Mouse (Mus musculus) heart, adult 11 months (tissue): ENCODE results near the gene Znrf1.
A peak's percentile ranks its signal among the peaks of the same experiment; 100 is the strongest.
"Not testable (repeated sequence)": the region's sequence is repeated elsewhere in the genome, so short reads cannot be mapped to it uniquely, and the experiment has no call there.

Experiments
- DNase-seq: peaks from one replicate; pipeline ENCODE4 v3.0.0; 2022

The Znrf1 gene

GRCm38 (mm10) chr8:111536031-111536977 lies at the start of gene Znrf1:
TSS of gene Znrf1 (plus strand) at chr8:111536097.
- peak; percentile 98 for DNase-seq

GRCm38 (mm10) chr8:111490034-111490591 lies 45.8 kb upstream of the Znrf1 start:
- DNase-seq = no peak

GRCm38 (mm10) chr8:111491191-111491590 lies 44.7 kb upstream of the Znrf1 start:
- DNase-seq = no peak

DNA sequence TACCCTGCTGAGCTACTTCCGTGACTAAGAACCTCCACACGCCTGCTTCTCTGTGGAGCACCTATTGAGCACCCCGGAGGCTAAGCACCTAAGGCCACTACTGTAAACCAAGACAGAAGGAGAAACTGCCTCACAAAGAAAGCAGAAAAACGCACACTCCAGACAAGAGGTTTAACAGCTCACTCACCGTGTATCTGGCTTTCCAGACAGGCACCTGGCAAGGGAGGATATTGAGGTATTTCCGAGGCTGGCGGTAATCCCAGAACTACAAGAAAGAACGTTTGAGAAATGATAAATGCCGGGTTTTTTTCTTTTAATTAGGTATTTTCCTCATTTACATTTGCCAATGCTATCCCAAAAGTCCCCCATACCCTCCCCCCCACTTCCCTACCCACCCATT lies 43.4 kb upstream of the Znrf1 start:
- peak; percentile 91 for DNase-seq

GRCm38 (mm10) chr8:111493176-111493575 lies 42.7 kb upstream of the Znrf1 start:
- no peak for DNase-seq

- peak; percentile 97 for DNase-seq
Measured at GRCm38 (mm10) chr8:111496326-111496725, 39.6 kb upstream of the Znrf1 start.

DNA sequence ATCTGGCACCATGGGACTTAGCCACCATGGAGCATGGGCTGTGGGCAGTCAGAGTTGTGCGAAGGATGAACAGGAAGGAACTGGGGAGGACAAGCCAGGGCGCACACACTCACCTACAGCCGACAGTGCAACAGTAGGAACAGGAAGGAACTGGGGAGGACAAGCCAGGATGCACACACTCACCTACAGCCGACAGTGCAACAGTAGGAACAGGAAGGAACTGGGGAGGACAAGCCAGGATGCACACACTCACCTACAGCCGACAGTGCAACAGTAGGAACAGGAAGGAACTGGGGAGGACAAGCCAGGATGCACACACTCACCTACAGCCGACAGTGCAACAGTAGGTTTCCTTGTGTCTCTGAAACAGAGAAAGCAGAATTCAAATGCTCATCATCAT lies 37.6 kb upstream of the Znrf1 start:
- DNase-seq = not testable (repeated sequence)

- peak; percentile 92 for DNase-seq
Measured at GRCm38 (mm10) chr8:111501724-111502464, 34.0 kb upstream of the Znrf1 start.

GRCm38 (mm10) chr8:111508566-111508965 lies 27.3 kb upstream of the Znrf1 start:
- no peak for DNase-seq

GRCm38 (mm10) chr8:111509278-111509677 lies 26.6 kb upstream of the Znrf1 start:
- DNase-seq = peak; percentile 93

DNA sequence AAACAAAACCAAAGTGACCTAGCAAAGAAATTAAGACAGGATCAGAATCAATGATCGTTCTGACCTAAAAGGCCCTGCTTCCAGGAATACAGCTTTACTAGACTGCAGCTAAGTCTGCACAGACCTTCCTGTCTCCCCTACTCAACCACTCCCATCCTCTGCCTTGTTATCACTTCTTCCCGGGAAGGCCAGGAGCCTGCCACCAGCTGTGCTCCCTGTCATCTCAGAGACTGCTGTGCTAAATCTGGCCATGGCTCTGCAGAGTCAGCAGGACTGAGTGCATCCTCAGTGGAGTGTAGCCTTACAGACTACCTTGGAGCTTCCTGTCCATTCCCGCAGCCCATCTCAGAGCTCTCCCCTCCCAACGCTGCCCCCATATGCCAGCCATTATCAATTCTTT lies 25.5 kb upstream of the Znrf1 start:
- no peak for DNase-seq

GRCm38 (mm10) chr8:111512941-111513340 lies 23.0 kb upstream of the Znrf1 start:
- no peak for DNase-seq

DNA sequence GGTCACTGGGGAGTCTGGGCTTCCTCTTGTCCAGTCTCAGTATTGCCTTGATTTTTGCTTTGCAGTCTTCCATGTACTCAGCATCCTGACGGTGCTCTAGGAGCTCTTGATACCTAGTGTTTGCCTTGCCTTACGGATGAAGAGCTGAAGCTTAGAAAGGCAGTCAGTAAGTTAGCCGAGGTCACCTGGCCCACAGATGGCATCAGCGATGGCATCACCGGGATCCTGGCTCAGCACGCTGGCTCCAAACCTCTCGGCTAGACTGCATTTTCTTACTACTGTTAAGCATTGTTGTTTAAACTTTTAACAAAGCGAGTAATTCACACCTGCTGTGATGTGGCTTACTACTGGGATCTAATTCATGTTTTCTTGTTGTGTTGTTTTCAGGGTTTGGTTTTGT lies 22.5 kb upstream of the Znrf1 start:
- no peak for DNase-seq

DNA sequence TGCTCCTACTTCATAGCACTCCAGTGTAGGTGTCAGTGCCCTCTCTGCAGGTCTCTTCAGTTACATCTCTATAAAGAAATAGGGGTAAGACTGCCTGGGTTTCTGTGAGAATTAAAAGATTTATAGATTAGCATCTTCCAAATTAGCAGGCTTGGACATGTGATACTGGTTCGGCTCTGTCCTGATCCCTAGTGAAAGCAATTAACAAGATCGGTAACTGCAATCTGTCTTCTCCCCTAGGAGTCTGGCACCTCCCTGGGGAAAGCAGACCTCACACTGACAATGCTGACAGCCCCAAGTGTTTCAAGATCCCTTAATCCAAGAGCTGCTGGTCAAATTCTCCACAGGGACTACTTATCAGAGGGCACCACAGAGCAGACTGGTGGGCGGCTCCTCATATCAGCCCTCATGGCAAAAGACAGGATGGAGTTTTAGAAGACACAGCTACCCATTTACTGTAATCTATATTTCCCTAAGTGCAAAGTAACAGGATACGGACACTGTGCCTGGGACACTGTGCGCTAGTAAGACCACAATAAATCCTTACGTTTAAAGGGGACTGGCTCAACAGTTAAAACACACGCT lies 19.4 kb upstream of the Znrf1 start:
- no peak for DNase-seq

DNA sequence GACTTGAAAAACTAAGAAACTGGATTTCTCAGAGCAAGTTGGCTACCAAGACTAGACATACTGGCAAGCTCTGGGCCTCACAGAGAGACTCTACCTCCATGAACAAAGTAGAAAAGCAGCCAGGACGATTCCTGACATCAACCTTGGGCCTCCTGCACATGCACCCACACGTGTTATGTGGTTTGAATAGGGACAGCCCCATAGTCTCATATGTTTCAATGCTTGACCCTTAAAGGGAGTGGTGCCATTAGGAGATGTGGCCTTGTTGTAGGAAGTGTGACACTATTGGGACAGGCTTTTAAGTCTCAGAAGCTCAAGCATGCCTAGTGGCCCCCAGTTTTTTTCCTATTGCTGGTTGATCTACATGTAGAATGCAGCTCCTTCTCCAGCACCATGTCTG lies 18.4 kb upstream of the Znrf1 start:
- no peak for DNase-seq

- peak; percentile 100 for DNase-seq
Measured at GRCm38 (mm10) chr8:111521713-111522429, 14.0 kb upstream of the Znrf1 start, which contains the start of gene Wdr59. TSS of gene Wdr59 (minus strand) at chr8:111522092.

DNA sequence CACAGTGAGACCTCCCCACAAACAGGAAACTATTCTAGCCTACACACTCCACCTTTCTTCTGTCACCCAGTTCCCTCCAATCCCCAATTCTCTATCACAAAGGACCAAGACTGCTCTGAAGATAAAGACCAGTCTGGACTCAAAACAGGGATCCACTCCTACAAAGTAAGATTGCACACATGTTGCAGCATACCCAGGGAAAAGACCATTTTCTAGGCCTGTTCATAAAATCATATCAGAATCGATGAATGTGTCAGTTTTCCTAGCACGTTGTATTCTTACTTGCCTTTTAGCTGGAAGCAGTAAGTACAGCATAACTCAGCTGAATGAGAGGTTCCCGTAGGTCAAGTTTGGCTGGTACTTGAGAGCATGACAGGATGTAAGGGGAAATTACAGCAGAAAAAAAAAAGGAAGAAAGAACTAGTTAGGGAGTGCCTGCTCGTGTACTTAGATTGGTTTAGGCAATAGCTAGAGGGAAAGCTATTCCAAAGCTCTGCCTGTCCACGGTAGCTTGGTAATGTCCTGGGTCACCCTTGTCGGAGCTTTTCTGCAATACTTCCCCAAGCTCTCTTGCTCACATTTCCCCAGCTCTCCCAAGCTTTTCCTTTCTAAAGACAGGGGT lies 9.4 kb upstream of the Znrf1 start:
- DNase-seq = no peak

- DNase-seq = no peak
Measured at GRCm38 (mm10) chr8:111527149-111527548, 8.7 kb upstream of the Znrf1 start.

DNA sequence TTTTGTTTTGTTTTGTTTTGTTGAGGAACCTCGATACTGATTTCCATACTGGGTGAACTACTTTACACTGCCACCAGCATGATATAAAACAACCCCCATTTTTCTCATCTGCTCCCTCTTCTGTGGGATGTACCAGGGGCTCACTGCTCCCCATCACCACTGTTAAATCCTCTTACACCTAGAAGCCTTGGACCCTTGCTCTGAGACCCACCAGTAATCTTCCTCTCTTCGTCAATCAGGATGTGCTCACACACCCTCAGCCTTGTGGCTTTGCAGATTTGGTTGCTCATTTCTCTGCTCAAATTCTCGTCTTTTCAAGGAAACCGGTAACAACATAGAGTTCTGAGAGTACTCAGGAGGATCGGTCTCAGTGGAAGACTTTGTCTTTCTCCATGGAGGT lies 7.8 kb upstream of the Znrf1 start:
- DNase-seq = no peak

DNA sequence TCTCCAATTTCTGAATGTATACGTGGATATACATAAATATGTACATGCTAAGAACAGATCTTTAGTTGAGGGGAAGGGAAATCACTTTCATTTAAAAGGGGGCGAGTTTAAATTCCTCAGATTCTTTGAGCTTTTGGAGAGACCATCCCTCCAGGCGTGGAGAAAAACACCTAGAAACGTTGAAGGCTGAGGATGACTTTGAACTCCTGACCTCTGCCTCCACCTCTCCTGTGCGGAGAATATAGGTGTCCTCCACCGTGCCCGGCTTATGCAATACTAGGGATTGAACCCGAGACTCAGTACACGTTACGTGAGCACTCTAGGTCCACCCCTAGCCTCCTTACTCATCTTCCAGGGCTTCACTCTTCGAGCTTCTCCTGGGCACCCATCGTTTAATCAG lies 4.7 kb upstream of the Znrf1 start:
- DNase-seq = no peak

DNA sequence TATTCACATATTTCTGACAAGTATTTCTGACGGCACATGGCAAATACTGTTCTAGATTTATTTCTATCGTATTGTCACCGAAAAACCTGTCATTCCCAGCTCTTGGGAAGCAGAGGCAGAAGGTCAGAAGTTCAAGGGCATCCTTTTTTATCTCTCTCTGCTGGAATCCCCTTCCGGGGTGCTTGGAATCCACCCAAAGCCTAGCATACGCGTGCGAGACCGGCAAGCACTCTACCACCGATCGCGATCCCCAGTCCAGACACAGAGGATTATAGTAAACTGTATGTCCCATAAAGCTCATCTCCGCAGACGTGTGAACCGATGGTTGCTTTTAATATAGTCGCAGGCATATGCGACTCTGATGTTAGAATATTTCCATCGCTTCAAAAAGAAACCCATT lies 4.3 kb upstream of the Znrf1 start:
- DNase-seq = no peak

DNA sequence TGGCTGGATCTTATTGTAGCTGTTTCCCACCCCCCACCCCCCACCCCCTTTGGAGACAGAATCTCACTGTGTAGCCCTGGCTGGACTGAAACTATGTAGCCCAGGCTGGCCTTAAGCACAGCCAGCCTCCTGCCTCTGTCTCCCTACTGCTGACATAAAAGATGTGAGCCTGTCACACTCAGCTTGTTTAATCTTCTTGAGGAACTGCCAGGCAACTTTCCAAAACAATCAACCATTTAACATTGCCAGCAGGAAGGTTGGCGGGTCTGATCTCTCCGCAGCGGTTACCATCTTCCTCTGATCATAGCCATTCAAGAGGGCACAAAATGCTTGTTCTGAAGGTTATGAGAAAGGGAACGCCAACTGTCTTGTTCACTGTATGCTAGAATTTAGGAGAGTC lies 2.4 kb upstream of the Znrf1 start:
- DNase-seq = peak; percentile 88
